Mouse (Mus musculus) megakaryocyte, adult 5-6 weeks (primary cell): Measurements from ENCODE around the gene Cgnl1. TPM values are rescaled to one million over a fixed set of nuclear protein-coding genes. Genes with fewer than 3 reads are reported as not detected.

ENCODE experiments used
- ATAC-seq: 2 replicates; pipeline ENCODE4 v1.8.0; 2016; ENCODE audit warnings: mild to moderate bottlenecking, inconsistent platforms; ENCODE audit not compliant: poor library complexity, severe bottlenecking
- total RNA-seq, 2 experiments: library from RNA; stranded (forward) in 1 of 2; stranded (reverse) in 1 of 2; fragments of 153-499, 151-499 nt in 1 of 2; fragments of 221-1000, 200-1000 nt in 1 of 2; gene quantifications; 2 replicates each; pipeline versions ENCODE4 v1.2.3 to v1.2.4; 2015 to 2017

Gene Cgnl1
- total RNA-seq, 2 experiments from 2014 or later: 1.3 to 3.8 TPM

DNA sequence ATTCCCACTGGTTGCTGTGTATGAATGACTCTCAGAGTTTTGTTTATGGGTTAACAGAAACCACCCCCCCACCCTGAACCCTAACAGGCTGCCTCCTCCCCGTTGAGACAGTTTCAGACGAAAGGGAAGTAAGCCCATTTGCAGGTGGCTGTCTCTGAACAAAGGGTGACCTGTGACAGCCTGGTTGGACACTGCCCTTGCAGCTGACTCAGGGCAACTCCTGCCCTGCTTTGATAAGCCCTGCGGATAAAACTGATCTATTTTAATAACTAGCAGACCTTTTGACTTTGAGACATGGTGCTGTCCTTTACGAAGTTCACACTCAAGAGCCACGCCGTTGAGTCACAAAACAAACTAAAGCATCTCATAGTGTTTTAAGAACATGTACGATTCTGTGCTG lies 181.6 kb downstream of the Cgnl1 start:
- ATAC-seq: no peak

DNA sequence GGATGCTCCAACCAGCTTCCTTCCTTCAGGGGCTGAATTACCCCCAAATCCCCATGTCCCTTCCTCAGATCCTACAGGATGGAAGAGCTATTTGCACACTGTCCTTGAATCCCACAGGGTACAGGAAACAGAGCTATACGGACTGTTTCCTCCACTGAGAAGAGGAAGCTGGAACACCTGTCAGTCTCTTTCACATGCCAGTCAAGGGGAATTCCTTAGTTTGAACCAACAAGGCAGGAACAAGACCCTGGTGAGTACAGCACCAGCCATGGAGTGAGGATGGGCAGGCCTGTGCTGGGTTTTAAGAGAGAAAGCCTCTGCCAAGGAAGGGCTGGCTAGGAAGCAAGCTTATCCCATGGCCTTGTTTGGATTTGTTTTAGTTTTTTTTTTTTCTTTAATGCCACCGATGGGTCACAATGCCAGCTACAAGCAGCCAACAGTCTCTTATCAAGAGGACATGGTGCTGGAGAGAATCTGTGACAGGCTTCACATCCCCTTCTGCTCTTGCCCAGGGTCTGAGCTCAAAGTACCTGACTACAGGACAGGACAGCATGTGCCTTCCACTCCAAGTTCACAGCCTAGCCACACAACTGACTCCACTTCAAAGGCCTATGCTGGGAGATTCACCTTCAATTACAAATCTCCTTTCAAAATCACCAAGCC lies 182.3 kb downstream of the Cgnl1 start:
- no peak for ATAC-seq

DNA sequence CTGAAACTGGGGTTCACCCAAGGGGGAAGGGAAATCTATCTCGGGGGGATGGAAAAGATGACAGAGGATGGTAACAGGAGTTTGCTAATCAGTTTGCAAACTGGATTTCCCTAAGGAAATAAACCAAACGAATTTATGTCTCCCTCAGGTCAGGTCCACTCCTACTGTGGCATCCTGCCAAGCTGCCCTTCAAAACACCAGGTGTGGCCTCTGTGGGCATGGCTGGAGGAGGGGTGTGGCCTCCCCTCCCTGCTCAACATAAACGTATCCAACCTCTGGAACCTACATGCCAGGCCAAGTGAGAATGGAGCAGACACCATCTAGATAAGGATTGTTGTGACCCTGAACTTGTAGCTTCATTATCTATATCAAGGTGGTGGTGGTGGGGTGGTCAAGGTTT lies 185.0 kb downstream of the Cgnl1 start:
- no peak for ATAC-seq

GRCm38 (mm10) chr9:71582771-71583170 lies 188.6 kb downstream of the Cgnl1 start:
- no peak for ATAC-seq

DNA sequence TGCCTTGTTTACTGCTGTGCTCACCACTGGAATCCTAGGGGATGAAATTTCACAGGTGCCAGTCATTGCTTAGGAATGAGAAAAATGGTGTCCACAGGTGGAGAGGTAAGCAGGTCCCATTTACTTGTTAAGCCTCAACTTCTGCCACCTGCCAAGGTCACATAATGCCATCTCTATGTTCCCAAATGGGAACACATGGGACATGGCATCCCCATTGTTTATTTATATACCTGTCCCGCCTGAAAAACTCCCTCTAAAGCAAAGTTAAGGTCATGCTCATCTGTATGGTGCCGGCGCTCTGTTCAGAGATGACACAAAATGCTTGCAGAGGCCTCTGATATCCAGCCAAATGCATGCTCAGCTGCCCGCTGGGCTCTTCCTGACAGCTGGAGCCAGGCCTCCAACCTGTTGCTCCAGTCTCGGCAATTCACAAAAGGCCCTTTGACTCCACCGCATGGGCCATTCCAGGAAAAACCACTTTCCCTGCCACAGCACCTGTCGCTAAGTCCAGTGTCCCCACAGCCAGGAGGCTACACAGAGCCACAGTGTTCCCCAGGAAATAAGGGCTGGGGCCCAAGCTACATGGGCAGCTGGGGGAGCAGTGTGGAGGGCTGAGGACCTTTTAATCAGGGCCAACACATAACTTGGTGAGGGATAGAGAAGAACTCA lies 192.4 kb downstream of the Cgnl1 start:
- ATAC-seq: no peak

Other genes starting within 250 kb of the Cgnl1 start
- 0.27 TPM in 1 of 2 replicates, not detected in the other for gene Myzap, start 179.2 kb downstream of the Cgnl1 start, total RNA-seq (2015)
- 0.51 TPM in 1 of 2 replicates, not detected in the other for gene Myzap, start 179.2 kb downstream of the Cgnl1 start, total RNA-seq (2017)